Mouse (Mus musculus) gastrocnemius, adult 2 months (tissue): ENCODE results near the gene Akap2. TPM values are rescaled to one million over a fixed set of nuclear protein-coding genes. Genes with fewer than 3 reads are reported as not detected.

Experiments used
- DNase-seq: peaks from one replicate; pipeline ENCODE4 v3.0.0; 2022
- H3K27ac ChIP-seq: fragments of 200-600 bp; 2 replicates; pipeline ENCODE4 v1.8.1; 2022; ENCODE audit warnings: mild to moderate bottlenecking
- H3K4me3 ChIP-seq: fragments of 200-600 bp; 2 replicates; pipeline ENCODE4 v1.8.1; 2022; ENCODE audit warnings: mild to moderate bottlenecking, moderate library complexity
- CTCF ChIP-seq: fragments of 200-600 bp; IDR thresholded peaks from 2 replicates; pipeline ENCODE4 v1.8.1; 2022; ENCODE audit warnings: antibody characterized with exemption, mild to moderate bottlenecking, moderate library complexity
- intact Hi-C: fragments of 180-260 bp; cut with DNase I; formaldehyde crosslinking; loops from one replicate; pipeline ENCODE4 v1.15.1; 2025
- total RNA-seq, 2 experiments: library from RNA; stranded (reverse); gene quantifications; 2 replicates each; pipeline ENCODE4 v1.2.3; 2021

Akap2 gene
- total RNA-seq, 2 experiments from 2014 or later, result 28.3 to 42.6 TPM

DNA sequence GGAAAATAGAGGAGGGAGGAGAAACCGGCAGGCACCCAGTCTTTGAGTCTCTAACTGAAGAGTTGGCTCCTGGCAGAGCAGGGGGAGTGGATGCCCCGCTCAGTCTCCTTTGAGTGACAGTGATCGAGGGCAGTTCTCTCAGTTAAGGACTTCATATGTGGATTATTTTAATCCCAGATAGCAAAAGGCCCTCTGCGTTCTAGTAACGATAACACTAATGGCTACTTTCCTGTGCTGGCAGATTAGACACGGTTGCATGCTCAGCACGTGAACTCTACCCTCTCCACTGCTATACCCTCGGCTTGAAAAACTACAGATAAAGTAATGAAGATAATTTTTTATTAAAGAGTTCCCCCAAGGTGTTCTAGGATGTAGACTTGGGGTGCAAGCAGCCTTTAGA lies 76.5 kb downstream of the Akap2 start:
- no peak for TF ChIP-seq CTCF
- intact Hi-C loops, result no loop called here
- Histone ChIP-seq H3K4me3 (no peak overlapping the region), H3K27ac (peak overlapping the region; percentile 66)
- DNase-seq, result no peak

DNA sequence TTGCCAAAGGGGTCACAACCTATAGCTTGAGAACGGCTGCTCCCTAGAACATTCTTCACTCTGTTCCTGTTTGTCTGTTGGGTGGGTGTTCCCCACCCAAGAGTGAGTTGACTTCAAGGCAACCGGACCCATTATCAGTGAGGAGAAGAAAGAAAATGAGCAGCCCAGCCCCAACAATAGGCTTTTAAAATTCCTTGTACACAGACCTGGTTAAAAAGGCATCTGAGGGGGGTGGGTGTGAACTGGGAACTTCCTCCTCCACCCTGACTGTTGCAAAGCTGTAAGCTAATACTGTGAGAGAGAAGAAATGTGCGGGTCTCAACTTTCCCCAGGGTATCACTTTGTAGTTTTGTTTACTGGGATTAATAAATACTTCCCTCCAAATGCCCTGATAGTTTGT lies 77.1 kb downstream of the Akap2 start:
- intact Hi-C loops, result no loop called here
- Histone ChIP-seq H3K27ac (peak overlapping the region; percentile 66), H3K4me3 (no peak overlapping the region)
- no peak for DNase-seq
- TF ChIP-seq CTCF, result no peak

DNA sequence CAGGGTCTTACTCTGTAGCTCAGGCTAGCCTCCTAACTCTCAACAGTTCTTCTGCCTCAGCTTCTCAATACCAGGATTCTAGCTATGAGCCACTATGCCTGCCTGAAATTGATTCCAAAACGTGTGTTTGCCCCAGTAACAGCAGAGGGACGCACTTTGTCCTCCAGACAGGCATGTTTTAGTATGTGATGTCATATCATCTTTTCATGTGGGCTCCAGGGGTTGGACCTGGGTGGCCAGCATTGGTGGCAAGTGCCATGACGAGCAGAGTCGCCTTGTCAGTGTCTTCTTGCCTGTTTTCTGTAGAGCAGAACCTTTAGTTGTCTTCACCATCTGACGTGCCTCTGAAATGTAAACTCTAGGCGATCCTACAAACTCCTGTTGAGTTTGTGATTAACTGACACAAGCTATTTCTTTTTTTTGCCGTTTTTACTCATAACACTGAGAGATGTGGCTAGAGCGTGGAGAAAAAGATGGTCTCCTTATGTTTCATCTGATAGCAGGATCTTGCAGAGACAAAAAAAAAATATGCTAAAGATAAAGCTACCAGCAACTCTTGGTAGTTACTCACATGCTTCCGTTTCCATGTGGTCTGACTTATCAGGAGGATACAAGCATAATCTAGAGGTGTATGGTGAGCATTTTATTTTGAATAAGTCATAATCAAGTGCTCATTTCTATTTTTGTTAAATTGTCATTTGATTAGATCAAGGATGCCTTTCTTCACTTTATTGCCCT lies 80.3 kb downstream of the Akap2 start:
- TF ChIP-seq CTCF, result no peak
- intact Hi-C loops, result no loop called here
- no peak for DNase-seq
- Histone ChIP-seq H3K4me3 (no peak overlapping the region), H3K27ac (peak overlapping the region; percentile 32; the same call in 1 of the 2 replicates)

DNA sequence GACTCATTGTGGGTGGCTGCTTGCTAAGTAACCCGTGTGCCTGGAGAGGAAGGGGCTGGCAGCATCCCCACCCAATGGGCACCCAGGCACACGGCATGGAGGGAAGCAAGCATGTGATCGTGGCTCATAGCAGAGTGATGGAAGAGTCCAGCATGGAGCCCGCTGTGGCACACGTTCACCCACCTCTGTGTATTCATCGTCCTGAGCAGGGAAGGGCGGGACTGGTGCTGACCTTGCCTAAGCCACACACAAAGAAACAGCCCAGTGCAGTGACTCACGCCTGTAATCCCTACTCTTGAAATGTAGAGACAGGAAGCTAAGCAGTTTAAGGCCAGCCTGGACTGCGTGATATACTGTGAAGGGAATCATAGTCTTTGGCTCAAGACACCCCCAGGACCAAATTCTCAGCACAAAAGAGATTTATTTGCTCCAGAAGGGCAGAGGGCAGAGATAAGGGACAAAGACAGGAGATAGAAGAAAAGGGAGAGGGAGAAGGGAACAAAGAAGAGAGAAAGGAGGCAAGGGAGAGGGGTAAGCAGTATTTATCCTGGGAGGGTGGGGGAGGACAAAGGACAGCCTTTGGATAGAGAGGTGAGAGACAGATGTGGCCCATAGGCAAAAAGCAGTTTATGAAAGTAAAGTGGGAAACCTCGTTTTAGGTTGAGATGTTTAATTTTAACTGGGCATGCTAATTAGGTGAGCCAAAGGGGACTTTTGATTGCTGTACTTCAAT lies 81.0 kb downstream of the Akap2 start:
- peak overlapping the region; percentile 32 for H3K27ac ChIP-seq
- no peak for TF ChIP-seq CTCF
- H3K4me3 ChIP-seq, result no peak overlapping the region
- intact Hi-C loops, result no loop called here
- no peak for DNase-seq

DNA sequence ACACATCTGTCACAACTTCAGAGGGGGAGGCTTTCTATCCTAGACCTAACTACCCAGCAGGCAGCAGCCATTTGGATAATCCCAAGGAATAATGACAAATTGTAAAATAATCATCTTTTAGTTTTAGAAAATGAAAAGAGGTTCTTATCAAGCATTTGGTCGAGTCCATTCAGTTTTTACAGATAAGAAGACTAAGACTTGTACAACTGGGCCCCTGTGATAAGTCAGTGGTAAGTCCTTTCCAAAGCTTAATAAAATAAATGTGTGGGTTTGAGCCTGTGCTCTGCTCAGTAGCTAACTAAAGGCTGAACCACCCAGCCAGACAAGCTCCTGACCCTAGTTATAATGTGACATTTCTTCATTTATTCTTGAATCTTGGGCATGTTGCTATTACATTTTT lies 81.8 kb downstream of the Akap2 start:
- Histone ChIP-seq H3K4me3 (no peak overlapping the region), H3K27ac (no peak overlapping the region)
- no peak for TF ChIP-seq CTCF
- no peak for DNase-seq
- intact Hi-C loops, result no loop called here

DNA sequence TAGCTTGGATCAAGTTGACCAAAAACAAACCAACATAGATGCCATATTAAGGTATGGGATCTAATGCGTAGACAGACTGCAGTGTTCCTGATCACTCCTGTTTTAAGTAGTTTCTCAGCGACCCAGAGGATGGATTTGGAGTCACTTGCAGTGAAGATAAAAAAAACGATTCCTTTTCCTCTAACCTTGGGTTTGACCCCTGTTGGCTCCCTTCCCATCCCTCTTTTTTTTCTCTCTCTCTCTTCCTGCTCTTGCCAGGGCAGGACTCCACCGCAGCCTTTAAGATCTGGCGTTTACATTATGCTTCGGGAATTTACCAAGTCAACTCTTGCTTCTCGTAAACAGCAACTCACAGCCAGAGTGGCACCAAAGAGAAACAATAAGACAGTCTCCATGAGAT lies 83.8 kb downstream of the Akap2 start:
- DNase-seq, result no peak
- H3K4me3 ChIP-seq, result no peak overlapping the region
- intact Hi-C loops, result no loop called here
- TF ChIP-seq CTCF, result no peak
- no peak overlapping the region for H3K27ac ChIP-seq

DNA sequence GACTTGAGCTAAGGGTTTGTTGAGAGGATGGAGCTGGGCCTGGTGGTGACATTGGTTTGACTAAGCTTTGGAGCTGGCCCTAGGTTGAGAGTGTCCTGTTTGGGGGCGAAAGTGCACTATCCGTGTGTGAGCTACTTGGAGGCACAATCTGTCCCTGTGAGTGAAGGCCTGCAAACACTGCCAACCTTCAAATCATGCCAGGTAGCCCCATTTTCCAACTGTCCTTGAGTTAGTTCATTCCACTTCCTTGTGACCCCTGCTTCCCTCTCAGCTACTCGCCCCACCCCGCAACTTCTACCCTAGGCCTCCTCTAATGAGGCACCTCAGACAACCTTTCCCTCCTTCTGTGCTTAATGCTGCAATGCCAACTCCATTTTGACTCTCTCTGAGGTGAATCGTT lies 84.5 kb downstream of the Akap2 start:
- no peak for TF ChIP-seq CTCF
- Histone ChIP-seq H3K27ac (no peak overlapping the region), H3K4me3 (no peak overlapping the region)
- intact Hi-C loops, result no loop called here
- no peak for DNase-seq

DNA sequence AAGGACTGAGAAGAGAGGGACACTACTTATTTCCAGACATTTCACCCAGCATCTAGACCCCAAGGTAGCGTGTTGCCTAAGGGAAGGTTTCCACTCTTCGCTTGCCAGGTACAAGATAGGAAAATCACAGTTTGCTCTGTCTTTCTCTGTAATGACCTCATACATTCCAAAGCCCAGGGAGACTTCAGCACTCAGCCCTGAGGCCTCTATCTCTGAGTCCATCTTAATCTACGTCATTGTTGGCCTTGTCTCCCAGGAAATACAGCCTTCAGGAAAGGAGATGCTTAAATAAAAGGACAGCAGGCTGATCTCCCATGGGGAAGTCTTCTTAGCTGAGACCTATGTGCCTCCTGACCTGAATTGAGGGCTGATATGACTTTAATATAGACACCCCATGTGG lies 85.0 kb downstream of the Akap2 start:
- no peak for TF ChIP-seq CTCF
- intact Hi-C loops, result no loop called here
- DNase-seq, result no peak
- Histone ChIP-seq H3K4me3 (no peak overlapping the region), H3K27ac (no peak overlapping the region)

DNA sequence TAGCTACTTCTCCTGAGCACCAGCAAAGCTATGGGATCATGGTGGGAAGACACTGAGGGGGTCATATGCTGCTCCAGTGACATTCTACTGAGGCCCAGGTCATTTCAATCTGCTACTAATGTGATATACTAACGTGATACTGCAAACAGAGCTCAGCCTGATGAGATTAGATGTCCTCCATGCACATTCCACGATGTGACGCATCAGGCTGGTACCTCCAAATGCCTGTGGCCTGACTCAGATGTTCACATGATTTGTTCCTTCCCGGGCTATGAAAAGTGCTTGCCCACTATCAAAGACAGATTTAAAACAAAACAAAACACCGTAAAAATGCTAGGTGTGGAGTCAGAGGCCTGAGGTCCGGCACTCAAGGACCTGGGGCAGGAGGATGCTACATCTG lies 87.4 kb downstream of the Akap2 start:
- TF ChIP-seq CTCF, result no peak
- DNase-seq, result no peak
- Histone ChIP-seq H3K27ac (no peak overlapping the region), H3K4me3 (no peak overlapping the region)
- intact Hi-C loops, result no loop called here

DNA sequence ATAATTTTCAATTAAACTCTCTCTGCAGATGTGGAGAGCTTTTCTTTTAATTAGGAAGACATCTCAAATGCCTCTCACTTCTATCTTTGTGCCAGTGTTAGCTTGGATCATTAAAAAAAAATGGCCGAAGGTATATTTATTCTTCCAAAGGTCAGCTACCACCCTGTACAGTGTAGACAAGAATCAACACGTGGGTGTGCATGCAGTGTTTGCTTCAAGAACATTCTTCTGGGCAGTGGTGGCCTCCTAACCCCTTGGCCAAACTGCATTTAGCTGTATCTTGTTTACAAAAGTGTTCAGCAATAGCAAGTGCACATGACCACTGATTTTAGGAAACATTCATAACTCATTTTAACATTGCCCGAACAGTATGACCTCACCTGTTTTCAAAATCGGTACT lies 92.0 kb downstream of the Akap2 start:
- intact Hi-C loops, result no loop called here
- H3K27ac ChIP-seq, result 0 out of 2 replicates have a peak overlapping the region, but pooled peaks have one; percentile 12
- no peak for TF ChIP-seq CTCF
- H3K4me3 ChIP-seq, result no peak overlapping the region
- DNase-seq, result no peak

DNA sequence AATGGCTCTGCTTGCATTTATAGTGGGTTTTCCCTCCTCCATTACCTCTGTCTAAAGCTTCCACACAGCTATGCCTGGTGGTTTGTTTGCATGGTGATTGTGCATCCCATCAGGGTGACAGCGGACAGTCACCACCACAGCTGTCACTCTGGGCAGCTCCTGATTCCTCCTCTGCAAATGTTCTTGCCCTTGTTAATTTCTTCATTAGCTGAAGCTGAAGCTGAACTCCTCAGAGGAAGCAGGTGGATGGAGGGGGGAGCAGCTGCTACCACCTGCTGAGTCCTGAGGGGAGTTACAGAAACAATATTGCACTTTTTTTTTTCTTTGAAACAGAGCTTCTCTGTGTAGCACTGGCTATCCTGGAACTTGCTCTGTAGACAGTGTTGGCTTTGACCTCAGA lies 94.6 kb downstream of the Akap2 start:
- intact Hi-C loops, result no loop called here
- no peak for DNase-seq
- TF ChIP-seq CTCF, result no peak
- H3K27ac ChIP-seq, result peak overlapping the region; percentile 58
- no peak overlapping the region for H3K4me3 ChIP-seq

DNA sequence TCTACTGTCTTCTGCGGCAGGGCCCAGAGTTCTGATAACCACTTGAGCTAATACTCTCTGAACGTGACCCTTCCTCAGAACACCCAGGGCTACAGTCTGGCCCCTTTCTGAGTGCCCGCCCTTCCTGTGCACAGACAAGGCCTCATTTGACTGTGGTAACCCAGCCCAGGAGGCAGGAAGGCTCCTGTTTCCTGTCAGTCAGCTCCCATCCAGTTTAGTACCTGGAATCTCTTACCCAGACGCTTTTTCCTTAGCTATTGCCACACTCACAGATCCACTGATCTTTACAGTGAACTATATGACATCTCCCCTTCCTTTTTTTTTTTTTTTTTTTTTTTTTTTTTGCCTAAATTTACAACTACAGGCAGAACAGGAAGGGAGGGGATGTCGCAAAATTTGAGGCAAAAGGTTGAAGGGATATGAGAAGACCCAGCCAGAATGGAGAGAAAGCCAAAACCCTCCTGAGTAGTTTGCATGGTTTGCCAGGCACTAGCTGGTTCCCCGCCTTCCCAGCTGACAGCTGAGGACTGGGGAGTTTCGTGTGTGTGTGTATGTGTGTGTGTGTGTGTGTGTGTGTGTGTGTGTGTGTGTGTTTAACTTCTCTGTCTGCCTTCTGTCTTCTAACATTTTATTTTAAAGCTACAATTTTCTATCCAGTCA lies 95.6 kb downstream of the Akap2 start:
- Histone ChIP-seq H3K4me3 (no peak overlapping the region), H3K27ac (peak overlapping the region; percentile 76)
- intact Hi-C loops, result no loop called here
- peak; percentile 33 for DNase-seq
- no peak for TF ChIP-seq CTCF

DNA sequence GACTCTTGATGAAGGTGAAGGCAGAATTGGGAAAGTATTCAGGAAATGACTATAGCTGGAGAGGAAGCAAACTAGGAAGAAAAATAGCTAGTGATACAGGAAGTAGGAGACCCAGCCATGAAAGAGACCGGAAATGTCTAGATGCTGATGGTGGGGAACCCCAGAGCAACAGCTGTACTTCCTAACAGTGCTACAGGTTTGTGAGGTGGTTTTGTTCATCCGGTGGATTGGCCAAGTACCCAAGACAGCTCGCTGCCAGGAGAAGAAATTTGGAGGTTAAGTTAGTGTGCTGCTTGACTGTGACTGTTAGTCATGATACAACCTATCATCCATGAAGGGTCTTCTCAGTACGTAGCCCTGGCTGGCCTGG lies 96.1 kb downstream of the Akap2 start:
- Histone ChIP-seq H3K4me3 (no peak overlapping the region), H3K27ac (peak overlapping the region; percentile 76)
- DNase-seq, result no peak
- no peak for TF ChIP-seq CTCF
- intact Hi-C loops, result no loop called here

DNA sequence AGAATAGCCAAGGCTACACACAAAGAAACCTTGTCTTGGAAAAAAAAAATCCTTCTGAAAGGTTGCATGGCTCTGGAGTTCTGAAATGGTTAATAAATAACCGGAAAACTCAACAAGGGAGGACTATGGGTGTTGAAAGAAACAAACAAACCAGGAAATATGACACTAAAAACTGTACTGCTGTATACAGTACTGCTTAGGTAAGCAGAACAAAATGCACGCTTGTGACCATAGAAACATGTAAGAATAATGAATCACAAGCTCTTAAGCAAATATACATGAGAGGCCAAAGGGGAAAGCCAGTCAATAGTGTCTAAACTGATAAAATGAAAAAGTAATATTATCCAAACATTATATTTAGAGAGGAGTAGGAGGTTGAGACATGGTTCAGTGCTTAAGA lies 97.9 kb downstream of the Akap2 start:
- DNase-seq, result no peak
- no peak overlapping the region for H3K4me3 ChIP-seq
- H3K27ac ChIP-seq, result no peak overlapping the region
- intact Hi-C loops, result no loop called here
- no peak for TF ChIP-seq CTCF
